Mouse (Mus musculus): ENCODE data around the gene Rnf103.

DNA sequence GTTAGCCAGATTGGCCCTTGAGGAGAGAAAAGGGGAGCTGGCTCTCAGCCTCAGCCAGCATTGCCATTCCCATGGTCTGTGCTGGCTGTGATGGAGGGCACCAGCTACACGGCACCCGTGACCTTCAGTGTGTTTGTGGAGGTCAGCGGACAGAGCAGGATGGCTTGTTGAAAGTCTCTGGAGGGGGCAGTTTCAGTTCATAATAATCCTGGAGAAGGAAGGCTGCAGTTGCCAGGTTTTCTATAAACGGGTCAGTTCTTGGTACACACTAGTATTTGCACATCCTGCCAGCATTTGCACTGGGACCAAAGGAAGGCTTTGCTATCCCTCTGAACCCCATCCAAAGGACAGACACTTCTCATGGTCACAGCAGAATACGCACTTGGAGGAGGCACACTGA is 8.4 kb upstream of the Rnf103 start:
- no peak for TF ChIP-seq CTCF (IDR thresholded peaks at IDR 0.05; ENCODE audit: control insufficient read depth, insufficient read depth, insufficient read length)
- TF ChIP-seq USF1 (IDR thresholded peaks at IDR 0.05; ENCODE audit: low read depth), result no peak
- TF ChIP-seq MAX (IDR thresholded peaks at IDR 0.05), result no peak
- no peak for TF ChIP-seq MYOG (IDR thresholded peaks at IDR 0.05; ENCODE audit: control insufficient read depth, extremely low read depth, insufficient read length)
- TF ChIP-seq FOSL1 (IDR thresholded peaks at IDR 0.05; ENCODE audit: insufficient read depth, low read length, poor library complexity, severe bottlenecking), result no peak
- TF ChIP-seq CEBPB (IDR thresholded peaks at IDR 0.05; ENCODE audit: low read depth), result no peak
